Mouse (Mus musculus): ENCODE measurements around the gene Sec24c.

Gene Sec24c

GRCm38 (mm10) chr14:20735052-20735451 is 60.9 kb downstream of the Sec24c start:
- DNase-seq (ENCODE audit: low spot score in 2 of 2): no peak

- no peak for DNase-seq (ENCODE audit: low spot score in 2 of 2)
These were observed 61.8 kb downstream of the Sec24c start for GRCm38 (mm10) chr14:20735892-20736390.

- DNase-seq (ENCODE audit: low spot score in 2 of 2): peak in 1 of 2 experiments; percentile 50
These were observed 63.2 kb downstream of the Sec24c start for GRCm38 (mm10) chr14:20737306-20737705.

- no peak for DNase-seq (ENCODE audit: low spot score in 2 of 2)
These were observed 64.4 kb downstream of the Sec24c start for GRCm38 (mm10) chr14:20738511-20738910.

GRCm38 (mm10) chr14:20741301-20741700 is 67.2 kb downstream of the Sec24c start:
- DNase-seq (ENCODE audit: low spot score in 2 of 2): no peak

- no peak for DNase-seq (ENCODE audit: low spot score in 2 of 2)
These were observed 69.5 kb downstream of the Sec24c start for GRCm38 (mm10) chr14:20743614-20744013.

Measured in left cerebral cortex, adult 9 months (tissue).